Mouse (Mus musculus): ENCODE data around the gene Mcur1. TPM values are rescaled to one million over a fixed set of nuclear protein-coding genes. Genes with fewer than 3 reads are reported as not detected.

Mcur1 gene
- total RNA-seq, 1 experiment: 2.0 TPM

DNA sequence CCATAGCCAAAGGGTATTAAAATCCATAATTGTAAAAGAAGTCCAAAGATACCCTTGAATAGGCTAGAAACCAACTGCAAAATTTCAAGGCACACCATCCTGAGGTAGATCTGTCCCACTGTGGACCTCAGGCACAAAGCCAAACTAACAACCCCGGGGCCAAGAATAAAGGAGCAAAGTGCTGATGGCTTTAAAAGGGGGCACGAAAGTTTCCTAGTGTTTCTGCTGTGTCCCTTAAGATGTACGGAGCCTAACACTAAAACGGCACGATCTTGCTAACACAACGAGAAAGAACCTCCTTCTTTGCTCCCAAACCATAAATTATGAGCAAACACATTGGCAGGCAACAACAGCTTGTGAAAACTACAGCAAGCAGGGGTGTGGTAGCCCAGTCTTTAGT, 1.6 kb downstream of the Mcur1 start:
- no peak for DNase-seq (ENCODE audit: low read depth, low spot score)
- H3K9me3 ChIP-seq (ENCODE audit: control insufficient read depth, insufficient read depth, low read depth, low read length): no peaks in the 10 kb centered on the region
- in situ Hi-C loops (cut with MboI; ENCODE audit: low sequenced_read_pairs in 2 of 2, unreplicated experiment in 2 of 2): no loop called here

GRCm38 (mm10) chr13:43556913-43557542, 3.0 kb downstream of the Mcur1 start:
- H3K4me3 ChIP-seq (ENCODE audit: insufficient read depth in 1 of 2, low read depth in 1 of 2, low read length in 2 of 2, poor library complexity in 1 of 2, severe bottlenecking in 1 of 2): no peak overlapping the region
- H3K36me3 ChIP-seq (ENCODE audit: control insufficient read depth, insufficient read depth, low read length, poor library complexity, severe bottlenecking): no peaks in the 10 kb centered on the region
- TF ChIP-seq ZNF384 (IDR thresholded peaks at IDR 0.05; ENCODE audit: low read depth, low read length): no peak
- no peak overlapping the region for H3K9ac ChIP-seq (ENCODE audit: insufficient read depth, low read depth, low read length, poor library complexity, severe bottlenecking)
- H3K27ac ChIP-seq (ENCODE audit: insufficient read depth, low read depth, low read length, poor library complexity, severe bottlenecking): no peak overlapping the region
- no peak for DNase-seq (ENCODE audit: low read depth, low spot score)
- in situ Hi-C loops (cut with MboI; ENCODE audit: low sequenced_read_pairs in 2 of 2, unreplicated experiment in 2 of 2): no loop called here
- peaks cover 2 to 5% of the 10 kb centered on the region in 2 experiments; a peak in 2 of 4 replicates for H3K4me1 ChIP-seq (ENCODE audit: control insufficient read depth in 2 of 2, insufficient read depth in 2 of 2, low read length in 2 of 2, poor library complexity in 1 of 2)
- no peaks in the 10 kb centered on the region for H3K9me3 ChIP-seq (ENCODE audit: control insufficient read depth, insufficient read depth, low read depth, low read length)

More for the DNA sequence above, 1.6 kb downstream of the Mcur1 start:
- no peak overlapping the region for H3K4me3 ChIP-seq (ENCODE audit: insufficient read depth in 1 of 2, low read depth in 1 of 2, low read length in 2 of 2, poor library complexity in 1 of 2, severe bottlenecking in 1 of 2)
- H3K27ac ChIP-seq (ENCODE audit: insufficient read depth, low read depth, low read length, poor library complexity, severe bottlenecking): no peak overlapping the region
- no peaks in the 10 kb centered on the region for H3K36me3 ChIP-seq (ENCODE audit: control insufficient read depth, insufficient read depth, low read length, poor library complexity, severe bottlenecking)
- H3K4me1 ChIP-seq (ENCODE audit: control insufficient read depth in 2 of 2, insufficient read depth in 2 of 2, low read length in 2 of 2, poor library complexity in 1 of 2): peaks cover 2 to 5% of the 10 kb centered on the region in 2 experiments; a peak in 2 of 4 replicates
- TF ChIP-seq HCFC1 (IDR thresholded peaks at IDR 0.05; ENCODE audit: borderline replicate concordance, insufficient read depth, low read length) (no peak), CHD2 (IDR thresholded peaks at IDR 0.05; ENCODE audit: low read depth, low read length) (no peak), ZNF384 (IDR thresholded peaks at IDR 0.05; ENCODE audit: low read depth, low read length) (no peak), ZC3H11A (IDR thresholded peaks at IDR 0.05; ENCODE audit: borderline replicate concordance, low read depth, low read length) (no peak), MAFK (IDR thresholded peaks at IDR 0.05; ENCODE audit: insufficient read depth, low read depth, low read length) (no peak)
- H3K9ac ChIP-seq (ENCODE audit: insufficient read depth, low read depth, low read length, poor library complexity, severe bottlenecking): no peak overlapping the region

DNA sequence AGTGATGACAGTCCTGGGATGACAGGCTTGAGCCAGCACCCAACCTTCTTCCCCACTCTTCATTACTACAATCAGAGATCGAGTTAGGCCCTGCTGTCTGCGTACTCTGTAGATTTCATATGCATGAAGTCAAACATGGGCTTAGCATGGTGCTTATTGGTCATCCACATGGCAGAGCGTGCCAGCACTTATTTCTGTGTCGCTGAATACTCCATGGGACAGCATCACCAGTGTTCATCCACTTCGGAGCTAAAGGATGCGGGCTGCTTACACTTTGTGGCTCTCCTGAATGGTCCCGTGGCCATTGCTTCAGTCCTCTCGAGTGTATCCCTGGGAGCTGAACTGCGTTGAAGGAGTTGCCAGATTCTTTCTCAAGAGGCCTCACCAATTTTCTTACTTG, 4.7 kb downstream of the Mcur1 start:
- Histone ChIP-seq H3K9me3 (ENCODE audit: control insufficient read depth, insufficient read depth, low read depth, low read length) (no peaks in the 10 kb centered on the region), H3K36me3 (ENCODE audit: control insufficient read depth, insufficient read depth, low read length, poor library complexity, severe bottlenecking) (no peaks in the 10 kb centered on the region), H3K27ac (ENCODE audit: insufficient read depth, low read depth, low read length, poor library complexity, severe bottlenecking) (no peak overlapping the region), H3K4me1 (ENCODE audit: control insufficient read depth in 2 of 2, insufficient read depth in 2 of 2, low read length in 2 of 2, poor library complexity in 1 of 2) (peaks cover 0 to 3% of the 10 kb centered on the region in 2 experiments; a peak in 1 of 4 replicates), H3K4me3 (ENCODE audit: insufficient read depth in 1 of 2, low read depth in 1 of 2, low read length in 2 of 2, poor library complexity in 1 of 2, severe bottlenecking in 1 of 2) (no peak overlapping the region), H3K9ac (ENCODE audit: insufficient read depth, low read depth, low read length, poor library complexity, severe bottlenecking) (no peak overlapping the region)
- no peak for DNase-seq (ENCODE audit: low read depth, low spot score)
- in situ Hi-C loops (cut with MboI; ENCODE audit: low sequenced_read_pairs in 2 of 2, unreplicated experiment in 2 of 2): no loop called here
- TF ChIP-seq HCFC1 (IDR thresholded peaks at IDR 0.05; ENCODE audit: borderline replicate concordance, insufficient read depth, low read length): no peak
- TF ChIP-seq MAFK (IDR thresholded peaks at IDR 0.05; ENCODE audit: insufficient read depth, low read depth, low read length): no peak
- no peak for TF ChIP-seq ZNF384 (IDR thresholded peaks at IDR 0.05; ENCODE audit: low read depth, low read length)
- TF ChIP-seq CHD2 (IDR thresholded peaks at IDR 0.05; ENCODE audit: low read depth, low read length): no peak
- no peak for TF ChIP-seq ZC3H11A (IDR thresholded peaks at IDR 0.05; ENCODE audit: borderline replicate concordance, low read depth, low read length)

GRCm38 (mm10) chr13:43554827-43555226, 5.2 kb downstream of the Mcur1 start:
- no peak overlapping the region for H3K27ac ChIP-seq (ENCODE audit: insufficient read depth, low read depth, low read length, poor library complexity, severe bottlenecking)
- H3K36me3 ChIP-seq (ENCODE audit: control insufficient read depth, insufficient read depth, low read length, poor library complexity, severe bottlenecking): no peaks in the 10 kb centered on the region
- no peaks in the 10 kb centered on the region for H3K9me3 ChIP-seq (ENCODE audit: control insufficient read depth, insufficient read depth, low read depth, low read length)
- in situ Hi-C loops (cut with MboI; ENCODE audit: low sequenced_read_pairs in 2 of 2, unreplicated experiment in 2 of 2): no loop called here
- H3K9ac ChIP-seq (ENCODE audit: insufficient read depth, low read depth, low read length, poor library complexity, severe bottlenecking): no peak overlapping the region
- H3K4me3 ChIP-seq (ENCODE audit: insufficient read depth in 1 of 2, low read depth in 1 of 2, low read length in 2 of 2, poor library complexity in 1 of 2, severe bottlenecking in 1 of 2): no peak overlapping the region
- peaks cover 0 to 3% of the 10 kb centered on the region in 2 experiments; a peak in 1 of 4 replicates for H3K4me1 ChIP-seq (ENCODE audit: control insufficient read depth in 2 of 2, insufficient read depth in 2 of 2, low read length in 2 of 2, poor library complexity in 1 of 2)
- no peak for TF ChIP-seq ZC3H11A (IDR thresholded peaks at IDR 0.05; ENCODE audit: borderline replicate concordance, low read depth, low read length)
- no peak for TF ChIP-seq ZNF384 (IDR thresholded peaks at IDR 0.05; ENCODE audit: low read depth, low read length)
- TF ChIP-seq MAFK (IDR thresholded peaks at IDR 0.05; ENCODE audit: insufficient read depth, low read depth, low read length): no peak
- no peak for TF ChIP-seq HCFC1 (IDR thresholded peaks at IDR 0.05; ENCODE audit: borderline replicate concordance, insufficient read depth, low read length)
- no peak for TF ChIP-seq CHD2 (IDR thresholded peaks at IDR 0.05; ENCODE audit: low read depth, low read length)
- DNase-seq (ENCODE audit: low read depth, low spot score): no peak

- peaks cover 0 to 3% of the 10 kb centered on the region in 2 experiments; a peak in 1 of 4 replicates for H3K4me1 ChIP-seq (ENCODE audit: control insufficient read depth in 2 of 2, insufficient read depth in 2 of 2, low read length in 2 of 2, poor library complexity in 1 of 2)
- no peak for TF ChIP-seq CHD2 (IDR thresholded peaks at IDR 0.05; ENCODE audit: low read depth, low read length)
- TF ChIP-seq MAFK (IDR thresholded peaks at IDR 0.05; ENCODE audit: insufficient read depth, low read depth, low read length): no peak
- TF ChIP-seq ZC3H11A (IDR thresholded peaks at IDR 0.05; ENCODE audit: borderline replicate concordance, low read depth, low read length): no peak
- no peak for TF ChIP-seq HCFC1 (IDR thresholded peaks at IDR 0.05; ENCODE audit: borderline replicate concordance, insufficient read depth, low read length)
- no peak for TF ChIP-seq ZNF384 (IDR thresholded peaks at IDR 0.05; ENCODE audit: low read depth, low read length)
- no peaks in the 10 kb centered on the region; the same call in 1 of the 2 replicates for H3K36me3 ChIP-seq (ENCODE audit: control insufficient read depth, insufficient read depth, low read length, poor library complexity, severe bottlenecking)
- no peak overlapping the region for H3K9ac ChIP-seq (ENCODE audit: insufficient read depth, low read depth, low read length, poor library complexity, severe bottlenecking)
- DNase-seq (ENCODE audit: low read depth, low spot score): no peak
- H3K9me3 ChIP-seq (ENCODE audit: control insufficient read depth, insufficient read depth, low read depth, low read length): no peaks in the 10 kb centered on the region
- H3K27ac ChIP-seq (ENCODE audit: insufficient read depth, low read depth, low read length, poor library complexity, severe bottlenecking): no peak overlapping the region
- in situ Hi-C loops (cut with MboI; ENCODE audit: low sequenced_read_pairs in 2 of 2, unreplicated experiment in 2 of 2): no loop called here
- no peak overlapping the region for H3K4me3 ChIP-seq (ENCODE audit: insufficient read depth in 1 of 2, low read depth in 1 of 2, low read length in 2 of 2, poor library complexity in 1 of 2, severe bottlenecking in 1 of 2)
Observed at GRCm38 (mm10) chr13:43550676-43551075, 9.3 kb downstream of the Mcur1 start.

All from ES-E14 (cell line).